Mouse (Mus musculus) thymus, postnatal 0 days (tissue): ENCODE results near the gene Rfk. TPM values are rescaled to one million over a fixed set of nuclear protein-coding genes. Genes with fewer than 3 reads are reported as not detected.

ENCODE experiments used
- DNase-seq: peaks from one replicate; pipeline ENCODE4 v3.0.0-alpha.2; 2015; ENCODE audit warnings: low spot score
- polyA plus RNA-seq: library from polyadenylated mRNA; unstranded; fragments of >200 nt; fragmentation: Nextera tagmentation; extraction: Ambion mirVana; gene quantifications from 2 replicates; pipeline ENCODE4 v1.2.1, GENCODE M21; 2015

Gene Rfk
- polyA plus RNA-seq, 1 experiment from 2014 or later = 54.1 TPM

- no peak for DNase-seq
Observed at GRCm38 (mm10) chr19:17443581-17443980, 49.7 kb downstream of the Rfk start.

Other genes with a start within 250 kb of the Rfk start
- 1.7 and 2.4 TPM in 2 replicates for gene Gcnt1, start 21.2 kb upstream of the Rfk start, polyA plus RNA-seq